Mouse (Mus musculus) right cerebral cortex, postnatal 14 days (tissue): ENCODE measurements around the gene Ntng1.

Experiments used
- DNase-seq: peaks from one replicate; pipeline ENCODE4 v3.0.0; 2022

The Ntng1 gene

DNA sequence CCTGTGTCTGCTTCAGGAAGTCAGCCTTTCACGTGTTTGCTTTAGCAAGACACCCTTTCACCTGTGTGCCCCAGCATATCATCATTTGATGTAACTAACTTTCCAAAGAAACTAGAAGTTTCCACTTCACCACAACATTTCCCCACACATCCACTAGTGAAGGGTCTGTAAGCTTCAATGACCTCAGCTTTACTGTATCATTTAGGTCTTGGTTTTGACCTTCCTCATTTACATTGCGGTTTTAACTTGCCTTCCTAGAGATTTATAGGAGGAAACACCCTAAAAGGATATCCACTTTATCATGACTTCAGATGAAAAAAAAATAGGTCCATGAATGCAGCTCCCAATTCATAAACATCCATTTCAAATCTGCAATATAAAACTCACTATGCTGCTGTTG lies 89.7 kb downstream of the Ntng1 start:
- no peak for DNase-seq

DNA sequence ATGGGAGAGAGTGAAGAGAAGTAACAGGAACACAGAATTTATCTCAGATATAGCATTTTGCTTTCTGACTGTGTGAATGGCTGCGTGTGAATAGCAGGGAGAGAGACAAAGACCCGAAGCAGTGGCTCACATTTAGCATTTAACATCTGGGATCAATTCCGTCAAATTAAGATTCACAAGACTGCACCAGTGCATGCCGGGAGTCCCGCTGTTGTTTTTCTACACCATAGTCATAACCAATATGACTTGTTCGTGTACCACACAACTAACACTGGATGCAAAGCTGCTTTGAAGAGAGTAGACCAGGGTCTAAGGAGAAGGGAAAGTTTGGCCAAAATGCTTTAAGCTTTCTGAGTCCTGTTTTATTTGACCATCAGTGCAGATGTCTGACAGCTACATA lies 95.7 kb downstream of the Ntng1 start:
- no peak for DNase-seq

DNA sequence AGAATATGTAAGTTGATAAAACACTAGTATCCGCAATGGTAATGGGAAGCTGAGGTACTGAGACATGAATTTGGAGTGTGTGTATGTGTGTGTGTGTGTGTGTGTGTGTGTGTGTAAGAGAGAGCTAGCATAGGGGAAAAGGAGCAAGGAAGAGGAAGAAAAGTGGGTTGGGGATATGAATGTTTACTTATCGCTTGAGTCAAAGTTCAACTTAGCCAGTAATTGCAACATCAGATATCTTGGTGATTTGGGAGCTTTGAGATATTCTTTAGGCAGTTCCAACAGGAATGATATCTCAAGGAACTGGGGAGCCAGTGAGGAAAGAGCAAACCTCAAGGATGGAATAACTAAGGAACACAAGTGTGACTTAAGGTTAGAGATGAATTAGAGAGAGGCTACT lies 97.1 kb downstream of the Ntng1 start:
- no peak for DNase-seq

DNA sequence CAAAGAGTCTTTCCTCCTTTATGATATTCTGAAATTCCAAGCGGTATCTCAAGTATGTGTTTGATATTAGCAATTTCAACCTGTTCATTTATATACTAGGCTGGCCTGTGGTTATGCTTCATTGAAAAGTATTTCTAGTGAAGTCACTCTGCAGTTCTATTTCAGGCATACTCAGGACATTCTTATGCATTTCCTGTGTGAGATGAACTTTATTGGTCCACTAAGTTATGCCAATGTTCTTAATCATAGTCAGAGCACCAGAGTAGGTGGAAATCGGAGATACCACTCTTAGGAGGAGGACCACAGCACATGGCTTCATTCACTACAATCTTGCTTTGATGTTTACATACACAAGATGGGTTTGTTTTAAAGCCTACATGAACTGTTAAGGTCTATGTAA lies 99.6 kb downstream of the Ntng1 start:
- DNase-seq, result no peak

DNA sequence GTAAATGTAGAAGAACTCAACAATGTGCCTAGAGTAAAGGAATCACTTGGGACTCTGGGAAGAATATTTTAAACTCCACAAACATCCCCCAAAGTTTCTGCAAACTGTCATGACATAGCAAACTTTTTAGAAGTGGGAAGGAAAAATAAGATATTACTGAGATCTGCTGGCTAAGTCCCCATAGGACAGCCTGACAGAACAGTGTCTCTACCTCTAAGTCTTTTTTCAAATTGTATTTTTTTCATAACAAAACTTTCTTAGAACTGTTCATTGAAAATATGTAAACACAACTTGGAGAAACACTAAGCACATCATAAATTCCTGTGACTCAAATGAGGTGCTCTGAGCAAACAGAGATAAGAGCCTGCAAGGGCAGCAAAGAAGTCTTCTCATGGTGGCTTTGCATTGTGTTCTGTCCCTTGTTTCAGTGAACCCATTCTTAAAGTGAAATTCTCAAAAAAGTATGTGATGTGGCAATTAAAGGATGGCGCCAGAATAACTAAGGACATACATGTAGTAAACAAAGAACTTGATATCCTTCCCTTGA lies 100.1 kb downstream of the Ntng1 start:
- no peak for DNase-seq

DNA sequence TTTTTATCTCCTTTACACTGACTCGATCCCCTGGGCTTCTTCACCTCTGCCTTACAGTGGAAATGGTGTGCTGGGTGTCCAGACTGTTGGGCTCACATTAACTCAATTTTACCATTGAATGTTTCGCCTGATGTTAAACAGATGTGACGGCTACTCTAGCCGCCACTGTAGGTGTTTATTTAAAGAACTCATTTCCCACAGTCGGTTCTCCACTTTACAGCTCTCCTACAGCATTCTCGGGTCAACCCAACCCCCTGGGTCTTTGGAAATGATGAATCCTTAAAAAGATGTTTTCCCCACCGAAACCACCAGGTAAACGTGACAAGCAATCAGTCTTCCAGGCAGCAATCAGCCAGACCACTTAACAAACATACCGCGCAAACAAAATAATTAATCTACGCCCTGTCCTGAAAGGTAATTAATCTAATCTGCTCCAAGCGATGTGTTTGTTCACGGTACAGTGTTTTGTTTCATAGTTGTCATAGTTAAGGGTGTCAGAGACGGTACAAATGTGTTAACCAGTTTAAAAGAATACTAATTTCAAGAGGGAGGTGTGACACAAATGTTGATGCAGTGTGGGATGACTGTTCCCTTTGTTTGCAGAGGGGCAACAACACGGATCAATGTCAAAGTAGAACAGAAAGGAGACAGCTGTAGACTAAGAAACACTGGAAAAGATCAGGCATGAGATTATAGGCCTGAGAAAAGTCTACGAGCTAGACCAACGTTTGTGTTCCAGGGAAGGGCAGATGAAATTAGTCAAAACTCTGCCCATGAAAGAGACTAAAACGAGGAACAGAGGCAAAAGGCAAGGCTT lies 120.8 kb downstream of the Ntng1 start:
- DNase-seq, result no peak

DNA sequence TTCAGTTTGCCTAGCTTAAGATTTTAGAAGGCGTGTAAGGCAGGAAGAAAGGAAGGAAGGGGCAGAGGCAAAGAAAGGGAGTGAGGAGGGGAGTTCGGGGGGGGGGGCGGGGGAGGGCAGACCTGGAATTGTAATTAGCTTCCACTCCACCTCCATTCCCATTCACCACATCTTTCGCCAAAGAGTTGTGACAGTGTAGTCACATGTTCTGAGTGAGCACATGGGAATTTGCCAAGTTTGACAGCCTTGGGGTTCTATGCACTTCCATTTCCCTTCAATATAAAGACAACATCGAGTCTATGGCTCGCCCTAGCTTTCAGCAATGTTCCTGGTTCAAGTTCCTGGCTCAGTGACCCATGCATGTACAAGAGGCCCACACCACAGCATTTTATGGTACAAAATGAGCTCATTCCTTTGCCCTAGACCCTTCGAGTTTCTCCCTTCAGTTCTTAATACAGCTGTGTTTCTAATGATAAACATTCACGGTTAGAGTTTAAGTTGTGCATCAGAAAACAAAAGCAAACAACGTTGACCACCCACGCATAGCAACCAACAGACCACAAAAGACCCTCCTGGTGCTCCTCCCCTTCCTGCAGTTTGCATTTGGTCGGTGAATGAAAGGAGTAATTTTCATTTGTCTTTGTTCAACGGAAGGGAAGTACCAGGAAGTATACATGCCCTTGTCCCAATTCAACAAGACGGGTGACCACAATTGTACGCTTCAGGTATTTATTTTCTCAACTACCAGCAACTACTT lies 132.8 kb downstream of the Ntng1 start:
- DNase-seq, result no peak

DNA sequence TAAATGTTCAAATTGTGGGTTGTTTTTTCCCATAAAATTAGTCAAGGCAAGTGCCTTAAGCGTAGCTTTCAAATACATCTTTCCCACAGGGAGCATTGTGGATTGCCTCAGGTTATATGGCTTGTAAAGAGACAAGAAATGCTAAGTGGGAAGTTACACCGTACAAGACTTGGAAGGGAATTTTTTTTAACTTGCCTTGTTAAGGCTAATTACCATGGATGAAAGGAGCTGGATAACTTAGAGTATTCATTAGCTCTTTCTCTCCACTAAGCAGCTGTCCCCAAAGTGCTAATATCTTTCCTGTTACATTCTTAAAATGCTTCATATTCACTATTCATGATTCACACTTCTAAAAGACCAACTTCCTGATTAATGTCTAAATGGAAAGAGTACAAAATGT lies 133.4 kb downstream of the Ntng1 start:
- DNase-seq, result no peak

DNA sequence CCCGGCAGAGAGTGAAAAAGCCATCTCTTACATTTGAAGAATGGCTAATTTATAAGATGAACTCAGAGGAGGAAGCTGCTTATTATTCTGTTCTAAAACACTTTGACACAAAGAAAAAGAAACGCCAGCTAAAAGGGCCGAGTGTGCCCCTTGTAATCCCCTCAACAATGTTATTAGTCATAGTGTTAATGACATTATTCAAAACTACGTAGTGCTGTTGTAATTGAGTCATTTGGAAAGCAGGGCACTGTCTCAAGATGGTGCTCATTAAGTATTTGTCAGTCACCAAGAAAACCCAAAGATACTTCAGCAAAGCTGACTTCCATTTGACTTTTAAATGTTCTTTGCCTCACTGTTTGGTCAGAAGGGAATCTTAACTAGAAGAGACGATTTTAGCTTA lies 143.5 kb downstream of the Ntng1 start:
- no peak for DNase-seq

DNA sequence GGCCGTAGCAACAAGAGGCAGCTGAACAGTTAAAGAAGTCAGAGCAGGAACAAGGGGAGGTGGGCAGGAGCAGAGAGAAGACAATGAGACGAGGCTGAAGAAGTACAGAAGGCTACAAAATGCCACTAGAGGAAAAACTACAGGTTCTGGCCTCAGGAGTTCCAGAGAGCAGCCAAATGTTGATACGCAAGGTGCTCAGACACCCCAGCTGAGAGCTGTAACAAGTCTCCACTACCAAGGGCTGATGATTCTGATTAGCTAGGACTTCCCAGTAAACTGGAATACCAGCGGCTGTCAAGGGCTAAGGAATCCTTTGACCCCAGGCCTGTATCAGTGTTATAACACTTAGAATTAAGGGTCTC lies 148.2 kb downstream of the Ntng1 start:
- DNase-seq, result no peak

DNA sequence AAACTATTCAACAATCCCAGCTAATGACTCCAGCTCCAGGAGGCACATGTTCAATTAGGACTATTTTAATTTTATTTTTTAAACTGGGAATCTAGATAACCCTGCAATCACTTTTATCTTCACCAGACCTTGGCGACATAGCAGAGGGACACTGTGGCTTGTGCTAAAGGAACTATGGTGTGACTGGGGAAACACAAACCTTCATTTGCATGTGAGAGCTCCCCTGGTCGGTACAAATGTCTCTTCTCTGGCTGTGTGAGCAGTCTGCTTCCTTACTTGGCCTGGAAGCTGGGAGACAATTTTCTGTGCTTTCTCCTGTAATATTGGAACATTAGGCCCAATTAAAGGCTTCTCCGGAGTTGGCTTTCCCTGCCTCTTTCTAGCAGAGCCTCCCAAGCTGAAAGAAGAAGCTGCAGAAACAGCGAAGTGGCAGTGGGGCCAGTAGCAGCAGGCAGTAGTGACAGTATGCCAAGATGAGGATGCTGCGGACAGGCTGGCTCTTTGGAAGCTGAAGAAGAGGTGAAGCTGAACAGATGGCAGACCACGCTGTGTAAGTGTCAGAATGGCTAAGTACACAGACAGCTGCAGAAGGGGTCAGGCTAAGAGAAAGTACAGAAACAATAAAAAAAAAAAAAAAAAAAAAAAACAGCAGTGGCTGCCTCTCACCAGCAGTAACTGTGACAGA lies 148.7 kb downstream of the Ntng1 start:
- no peak for DNase-seq

DNA sequence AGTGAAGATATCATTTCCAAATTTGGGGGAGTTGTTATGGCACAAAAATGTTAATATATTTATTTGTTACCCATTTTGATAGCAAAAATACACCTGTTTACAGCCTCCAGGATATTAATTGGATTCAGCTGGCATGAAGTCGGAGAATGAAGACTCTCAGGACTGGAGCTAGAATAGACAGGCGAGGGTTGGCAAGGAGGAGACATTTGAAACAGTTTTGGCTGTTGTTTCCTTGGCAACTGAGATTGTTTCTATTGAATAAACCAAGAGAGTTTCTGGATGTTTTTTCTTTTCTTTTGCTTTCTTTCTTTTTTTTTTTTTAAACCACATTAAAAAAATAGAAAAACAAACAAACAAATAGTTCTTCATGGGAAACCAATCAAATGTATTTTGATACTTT lies 159.7 kb downstream of the Ntng1 start:
- no peak for DNase-seq

DNA sequence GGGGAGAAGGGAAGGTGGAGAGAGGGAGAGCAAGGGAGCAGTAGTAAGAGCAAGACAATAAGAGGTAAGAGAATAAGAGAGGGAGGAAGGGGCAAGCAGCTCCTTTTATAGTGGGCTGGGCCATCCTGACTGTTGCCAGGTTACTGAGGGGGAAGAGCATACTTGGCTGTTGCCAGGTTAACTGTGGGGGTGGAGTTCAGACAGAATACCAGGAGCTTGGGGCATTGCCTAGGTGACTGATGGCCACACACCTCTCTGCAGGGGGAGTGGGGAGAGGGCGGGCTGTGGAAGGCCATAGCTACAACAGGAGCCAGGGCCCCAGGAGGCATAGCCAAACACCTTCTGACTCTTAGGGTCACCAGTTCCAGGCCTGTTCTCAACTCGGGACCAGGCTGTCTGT lies 166.2 kb downstream of the Ntng1 start:
- no peak for DNase-seq

DNA sequence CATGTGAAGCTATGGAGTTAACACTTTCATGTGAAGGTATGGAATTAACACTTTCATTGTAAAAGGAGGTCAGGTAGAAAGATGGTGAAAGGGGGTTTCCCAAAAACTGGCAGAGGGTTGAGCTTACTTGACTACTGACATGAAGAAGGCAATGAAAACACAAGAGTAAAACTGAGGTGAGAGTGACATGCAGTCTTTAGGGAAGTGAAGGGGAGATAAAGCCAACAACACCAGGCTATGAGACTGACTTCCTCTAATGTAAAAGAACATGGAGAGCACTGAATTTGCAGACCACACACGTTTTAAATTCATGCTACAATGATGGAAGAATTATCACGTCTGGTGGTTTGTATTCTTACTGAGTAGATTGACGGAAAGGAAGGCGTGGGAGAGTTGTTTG lies 168.7 kb downstream of the Ntng1 start:
- DNase-seq, result no peak

DNA sequence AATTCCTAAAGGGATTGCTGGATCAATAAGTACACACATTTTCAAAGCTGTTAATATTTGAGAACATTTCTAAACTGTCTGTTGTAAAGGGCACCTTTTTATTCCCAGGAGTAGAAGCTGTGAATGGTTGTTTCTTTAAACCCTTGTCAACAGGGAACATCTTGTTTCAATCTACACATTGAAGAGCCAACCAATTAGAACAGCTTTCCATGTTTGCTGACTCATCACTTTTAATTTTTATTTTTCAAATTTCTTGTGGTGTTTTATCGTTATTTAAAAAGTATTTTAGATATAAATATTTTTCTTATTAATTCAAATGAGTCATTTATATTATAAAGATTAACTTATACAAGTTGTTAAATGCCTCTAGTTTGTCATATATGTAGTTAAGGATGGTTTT lies 172.3 kb downstream of the Ntng1 start:
- no peak for DNase-seq

DNA sequence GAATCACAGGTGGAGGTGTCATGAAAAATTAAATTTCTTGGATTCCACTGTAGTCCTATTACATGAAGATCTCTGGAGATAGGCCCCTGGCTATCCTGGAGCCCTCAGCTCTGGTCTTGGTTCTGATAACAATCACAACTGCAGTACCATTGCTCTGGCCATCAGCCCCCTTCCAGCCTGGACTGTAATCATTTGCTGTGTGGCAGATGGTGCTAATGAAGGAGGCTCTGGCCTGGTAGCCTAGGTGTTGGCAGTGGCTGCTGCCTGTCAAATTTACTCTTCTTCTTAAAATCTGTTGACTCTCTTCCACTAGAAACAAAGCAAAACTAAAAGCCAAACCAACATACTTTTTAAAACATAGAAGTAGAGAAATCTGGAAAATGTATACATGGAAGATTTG lies 173.6 kb downstream of the Ntng1 start:
- no peak for DNase-seq

DNA sequence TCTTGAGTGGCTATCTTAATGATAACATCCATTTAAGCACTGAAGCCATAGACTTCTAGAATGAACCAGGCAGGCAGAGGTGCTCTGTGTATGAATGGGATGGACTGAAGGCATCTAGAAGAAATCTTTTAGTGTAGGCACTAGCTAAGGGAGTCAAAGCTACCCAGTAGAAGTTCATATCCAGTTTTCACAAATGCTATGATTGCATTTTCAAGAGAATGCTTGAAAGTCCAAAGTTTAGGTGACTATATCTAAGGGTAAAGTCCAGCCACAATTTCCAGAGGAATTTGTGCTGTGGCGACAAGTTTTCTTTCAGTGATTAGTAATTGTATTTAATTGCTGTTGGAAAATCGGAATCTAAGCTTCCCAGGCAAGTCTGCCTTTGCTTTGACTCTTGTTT lies 181.2 kb downstream of the Ntng1 start:
- DNase-seq, result no peak

DNA sequence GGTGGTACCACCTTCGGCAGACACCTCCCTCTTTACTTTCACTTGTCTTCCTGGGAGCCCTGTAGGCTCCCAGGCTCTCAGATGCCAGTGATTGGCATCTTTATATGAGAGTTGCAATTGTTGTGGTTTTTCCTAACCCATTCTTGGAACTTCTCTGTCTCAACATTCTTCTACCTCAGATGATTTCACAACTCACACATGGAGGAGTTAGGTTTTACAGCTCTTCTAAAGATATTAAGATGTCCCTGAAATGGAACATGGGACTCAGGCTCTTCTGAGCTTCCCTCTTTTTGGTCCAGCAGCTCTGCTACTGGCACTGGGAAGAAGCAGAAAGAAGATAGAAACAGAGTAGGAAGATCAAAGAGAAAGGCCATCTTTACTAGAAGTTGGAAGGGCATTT lies 200.9 kb downstream of the Ntng1 start:
- no peak for DNase-seq

DNA sequence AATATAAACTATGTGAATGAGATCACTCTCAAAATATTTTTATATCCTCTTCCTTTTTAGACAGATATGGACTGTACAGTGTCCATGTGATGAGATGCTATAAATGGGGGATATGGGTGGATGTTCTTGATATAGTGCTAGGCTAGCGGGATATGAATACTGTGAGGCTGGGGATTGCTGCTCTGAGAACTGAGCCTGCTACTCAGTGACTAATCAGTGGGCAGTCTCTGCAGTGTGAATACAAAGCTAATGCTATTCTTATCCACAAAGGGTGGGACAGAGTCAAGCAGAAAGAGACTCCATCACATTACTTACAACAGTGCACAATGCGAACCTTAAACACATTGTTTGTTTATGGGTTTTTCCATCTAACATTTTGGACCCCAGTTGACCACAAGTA lies 206.2 kb downstream of the Ntng1 start:
- no peak for DNase-seq

DNA sequence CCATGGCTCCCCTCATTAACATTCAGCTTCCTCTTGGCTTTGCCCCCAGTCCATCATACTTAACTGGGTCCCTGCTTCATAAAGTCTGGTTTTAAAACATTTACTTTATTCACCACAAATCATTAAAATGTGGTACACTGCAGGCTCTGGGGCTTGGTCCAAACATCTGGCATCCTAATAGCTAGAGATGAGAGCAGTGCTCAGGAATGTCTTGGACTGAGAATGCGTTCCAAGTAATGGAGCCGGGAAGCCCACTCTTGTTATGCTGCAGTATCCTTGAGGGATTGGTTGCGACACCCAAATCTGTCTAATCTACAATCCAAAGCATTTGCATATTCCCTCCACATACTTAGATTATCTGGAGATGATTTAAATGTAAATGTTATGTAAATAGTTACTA lies 207.5 kb downstream of the Ntng1 start:
- DNase-seq, result no peak

DNA sequence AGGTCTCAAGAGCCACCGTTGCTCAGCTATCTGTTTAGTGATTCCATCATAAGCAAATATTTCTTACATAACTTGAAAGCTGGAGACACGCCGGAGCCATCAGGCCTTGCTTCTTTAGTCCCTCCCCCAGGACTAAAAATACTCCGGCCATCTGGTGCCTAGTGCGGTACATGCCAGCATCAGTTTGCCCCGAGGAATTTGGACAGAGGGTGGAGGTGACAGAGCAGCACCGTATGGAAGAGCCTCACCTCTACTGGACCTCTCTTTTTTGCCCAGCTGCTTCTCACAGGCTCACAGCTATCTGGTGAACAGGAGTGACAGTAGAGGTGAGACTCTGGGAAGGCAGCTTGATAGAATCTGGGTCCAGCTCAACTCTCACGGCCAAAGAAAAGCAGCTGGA lies 211.6 kb downstream of the Ntng1 start:
- no peak for DNase-seq

DNA sequence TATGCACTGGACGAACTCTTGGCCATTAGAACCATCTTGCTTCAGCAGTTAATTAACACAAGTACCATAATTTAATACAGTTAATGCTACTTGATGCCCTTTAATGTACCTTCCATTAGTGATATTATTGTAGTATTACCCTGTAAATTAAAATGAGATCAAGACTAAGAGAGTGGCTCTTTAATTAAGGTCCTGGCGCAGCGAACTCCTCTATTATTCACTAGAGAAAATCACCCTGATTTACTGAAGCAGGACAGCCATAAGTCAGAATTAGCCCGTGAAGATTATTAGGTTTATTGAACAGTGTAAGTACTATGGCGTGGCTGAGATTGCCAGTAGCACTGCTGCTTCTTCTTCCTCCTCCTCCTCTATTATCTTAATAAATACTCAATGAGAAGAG lies 212.8 kb downstream of the Ntng1 start:
- DNase-seq, result no peak

DNA sequence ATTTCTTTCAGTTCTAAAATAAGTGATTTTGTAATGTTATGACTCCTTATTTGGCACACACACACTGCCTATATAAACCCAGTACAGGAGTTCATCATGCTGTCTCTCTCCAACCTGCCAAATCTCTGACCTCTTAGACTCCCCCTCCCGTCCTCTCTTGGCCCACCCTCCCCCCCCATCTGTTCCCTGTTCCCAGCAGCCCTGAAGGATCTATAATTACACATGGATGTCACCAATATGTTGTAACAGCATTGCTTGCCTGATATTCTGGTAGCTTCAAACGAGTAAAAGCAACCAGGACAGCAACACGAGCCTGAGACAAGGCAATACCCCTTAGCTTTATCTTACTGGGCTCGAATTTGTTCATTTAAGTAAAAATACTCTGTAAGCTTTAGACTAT lies 220.0 kb downstream of the Ntng1 start:
- DNase-seq, result no peak

DNA sequence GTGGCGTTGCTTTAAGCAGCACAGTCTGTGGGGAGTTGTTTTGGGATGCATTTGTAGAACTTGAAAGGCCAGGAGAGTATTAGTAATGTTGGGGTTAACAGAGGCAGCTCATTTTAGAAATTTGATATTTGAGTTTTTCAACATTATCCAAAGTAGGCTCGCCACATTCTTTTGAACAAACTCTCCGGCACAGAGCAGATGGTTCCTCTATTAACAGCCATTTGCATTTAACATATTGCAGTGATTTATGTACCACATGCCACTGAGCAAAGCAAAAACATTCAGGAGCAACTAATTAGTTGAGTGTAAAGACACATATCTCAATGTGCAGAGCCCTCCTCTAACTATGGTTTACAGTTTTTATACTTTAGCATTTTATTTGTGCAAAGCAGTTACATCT lies 224.8 kb downstream of the Ntng1 start:
- DNase-seq, result no peak
